Mouse (Mus musculus): ENCODE results near the gene Kcnh2.
A peak's percentile ranks its signal among the peaks of the same experiment; 100 is the strongest.

Gene Kcnh2

DNA sequence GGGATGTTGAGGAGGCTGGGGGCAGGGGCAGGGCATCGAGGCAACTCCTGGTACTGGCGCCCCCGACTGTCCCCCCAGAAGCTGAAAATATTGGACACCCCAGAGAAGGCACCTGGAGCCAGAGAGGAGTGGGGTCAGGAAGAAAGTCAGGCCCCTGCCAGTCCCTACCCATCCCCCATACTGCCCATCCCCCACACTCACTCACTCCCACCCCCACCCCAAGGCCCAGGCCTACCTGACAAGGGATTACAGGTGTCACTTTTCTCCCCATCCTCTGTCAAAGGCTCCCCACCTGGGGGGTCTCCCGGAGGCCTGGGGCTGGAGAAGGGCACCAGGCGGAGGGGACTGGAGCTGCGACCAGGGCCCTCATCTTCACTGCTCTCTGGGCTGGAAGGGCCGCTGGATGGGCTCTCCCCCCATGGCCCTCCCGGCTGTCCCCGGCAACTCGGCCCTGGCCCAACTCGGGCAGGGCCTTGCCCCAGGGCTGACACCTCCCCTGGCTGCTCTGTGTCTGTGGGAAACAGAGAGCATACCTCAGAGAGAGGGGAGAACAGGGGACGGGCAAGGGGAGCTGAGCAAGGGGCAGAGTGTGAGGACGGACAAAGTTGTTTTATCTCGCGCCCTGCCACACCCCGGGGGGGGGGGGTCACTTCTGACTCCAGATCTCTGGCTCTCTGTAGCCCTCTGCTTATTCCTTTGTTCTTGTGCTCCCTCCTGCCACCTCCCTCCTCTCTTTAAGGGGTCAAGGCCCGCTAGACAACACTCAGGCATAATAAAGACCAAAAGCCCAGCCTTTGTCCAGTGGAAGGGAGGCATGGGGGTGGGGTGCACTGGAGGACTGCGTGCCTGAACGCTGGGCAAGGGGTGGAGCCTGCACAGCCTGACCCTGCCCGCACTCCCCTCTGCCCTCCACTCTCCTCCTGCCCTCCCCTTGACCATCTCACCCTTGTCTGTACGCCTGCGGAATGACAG, 29.4 kb downstream of the Kcnh2 start:
- DNase-seq (ENCODE audit: low read depth in 2 of 2, low spot score in 2 of 2) = no peak

DNA sequence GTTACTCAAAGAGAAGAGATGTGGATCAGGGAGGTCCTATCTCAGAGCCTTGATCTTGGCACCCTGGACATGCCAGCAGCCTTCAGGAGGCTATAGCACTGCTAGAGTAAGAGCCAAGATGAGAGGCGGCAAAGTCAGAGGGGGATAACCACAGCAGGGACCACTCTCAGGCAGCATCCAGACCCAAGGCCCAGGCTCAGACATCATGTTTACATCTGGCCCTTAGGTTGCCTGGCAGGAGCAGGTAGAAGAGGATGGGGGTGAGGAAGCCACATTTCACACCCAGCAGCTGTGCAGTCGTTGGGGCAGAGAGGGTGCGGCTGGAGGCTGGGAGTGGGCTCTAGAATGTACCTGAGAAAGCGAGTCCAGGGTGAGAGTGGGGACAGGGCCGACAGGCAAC, 30.5 kb downstream of the Kcnh2 start:
- no peak for DNase-seq (ENCODE audit: low read depth in 2 of 2, low spot score in 2 of 2)

DNA sequence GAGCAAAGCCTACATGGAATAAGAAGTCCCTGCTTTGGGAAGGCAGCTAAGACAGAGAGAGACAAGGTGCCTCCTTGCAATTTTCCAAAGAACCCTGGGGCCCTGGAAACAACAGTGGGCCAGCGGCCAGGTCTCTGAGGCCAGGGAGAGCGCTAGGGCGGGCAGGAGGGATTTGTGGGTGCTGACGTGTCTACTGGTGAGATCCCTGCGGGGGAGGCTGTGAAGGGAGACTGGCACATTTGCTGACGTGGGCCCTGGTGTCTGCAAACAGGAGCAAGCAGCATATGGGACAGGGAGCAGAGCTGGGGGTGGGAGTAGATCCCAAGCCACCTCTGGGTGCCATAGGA, 31.0 kb downstream of the Kcnh2 start:
- no peak for DNase-seq (ENCODE audit: low read depth in 2 of 2, low spot score in 2 of 2)

DNA sequence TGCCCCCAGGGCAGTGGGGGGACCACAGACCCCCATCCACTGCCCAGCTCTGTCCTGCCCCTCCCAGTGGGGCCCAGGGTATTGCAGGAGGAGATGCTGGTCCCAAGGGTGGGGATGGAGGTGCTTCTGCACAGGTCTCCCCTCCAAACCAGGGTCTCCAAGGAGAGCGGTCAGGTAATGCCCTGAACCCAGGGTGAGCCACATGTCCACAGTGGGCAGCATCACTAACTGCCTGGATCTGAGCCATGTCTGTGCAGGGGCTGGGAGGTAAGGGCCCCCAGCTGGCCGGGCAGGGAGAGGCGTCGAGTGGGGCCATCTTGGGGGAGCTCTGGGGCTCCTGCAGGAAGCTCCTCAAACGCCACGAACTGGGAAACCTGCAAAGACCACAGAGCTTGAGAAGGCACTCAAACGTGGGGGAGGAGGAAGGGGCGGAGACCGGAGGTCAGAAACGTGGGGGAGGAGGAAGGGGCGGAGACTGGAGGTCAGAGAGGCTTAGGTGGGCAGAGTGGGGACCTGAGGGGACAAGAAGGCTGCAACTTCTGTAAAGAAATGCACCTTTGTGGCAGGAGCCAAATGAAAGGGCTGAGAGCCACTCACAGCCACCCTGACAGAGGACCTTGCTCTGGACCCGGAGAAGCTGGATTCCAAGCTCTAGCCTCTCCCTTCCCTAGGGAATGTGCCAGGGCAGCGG, 31.5 kb downstream of the Kcnh2 start:
- DNase-seq (ENCODE audit: low read depth in 2 of 2, low spot score in 2 of 2) = no peak

DNA sequence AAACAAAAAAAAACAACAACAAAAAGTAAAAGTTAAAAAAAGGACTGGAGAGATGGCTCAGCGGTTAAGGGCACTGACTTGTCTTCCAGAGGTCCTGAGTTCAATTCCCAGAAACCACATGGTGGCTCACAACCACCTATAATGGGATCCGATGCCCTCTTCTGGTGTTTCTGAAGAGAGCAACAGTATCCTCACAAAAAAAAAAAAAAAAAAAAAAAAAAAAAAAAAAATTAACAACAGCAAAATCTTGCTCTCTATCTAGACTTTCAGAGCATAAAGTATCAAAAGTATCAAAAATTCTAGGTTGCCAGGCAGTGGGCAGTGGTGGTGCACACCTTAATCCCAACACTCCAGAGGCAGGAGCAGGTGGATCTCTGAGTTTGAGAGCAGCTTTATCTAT, 42.2 kb downstream of the Kcnh2 start:
- DNase-seq (ENCODE audit: low read depth in 2 of 2, low spot score in 2 of 2) = no peak

DNA sequence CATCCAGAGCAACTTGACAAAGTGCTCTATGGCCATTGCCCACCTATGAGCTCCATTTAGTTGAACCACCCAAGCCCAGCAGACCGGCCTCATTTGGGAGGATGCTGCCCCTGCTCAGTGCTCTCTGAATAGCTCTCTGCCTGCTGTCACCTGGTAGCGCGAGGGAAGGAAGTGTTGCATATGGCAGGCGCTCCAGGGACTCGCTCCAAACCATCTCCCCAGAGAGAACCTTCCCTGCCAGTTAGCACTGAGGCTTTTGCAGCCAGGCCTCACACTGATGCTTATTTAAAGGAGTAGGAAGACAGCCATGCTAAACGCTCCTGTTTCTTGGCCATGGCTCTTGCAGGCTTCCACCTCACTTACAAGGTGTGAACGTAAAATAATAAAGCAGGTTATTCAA, 42.8 kb downstream of the Kcnh2 start:
- DNase-seq (ENCODE audit: low read depth in 2 of 2, low spot score in 2 of 2) = no peak

DNA sequence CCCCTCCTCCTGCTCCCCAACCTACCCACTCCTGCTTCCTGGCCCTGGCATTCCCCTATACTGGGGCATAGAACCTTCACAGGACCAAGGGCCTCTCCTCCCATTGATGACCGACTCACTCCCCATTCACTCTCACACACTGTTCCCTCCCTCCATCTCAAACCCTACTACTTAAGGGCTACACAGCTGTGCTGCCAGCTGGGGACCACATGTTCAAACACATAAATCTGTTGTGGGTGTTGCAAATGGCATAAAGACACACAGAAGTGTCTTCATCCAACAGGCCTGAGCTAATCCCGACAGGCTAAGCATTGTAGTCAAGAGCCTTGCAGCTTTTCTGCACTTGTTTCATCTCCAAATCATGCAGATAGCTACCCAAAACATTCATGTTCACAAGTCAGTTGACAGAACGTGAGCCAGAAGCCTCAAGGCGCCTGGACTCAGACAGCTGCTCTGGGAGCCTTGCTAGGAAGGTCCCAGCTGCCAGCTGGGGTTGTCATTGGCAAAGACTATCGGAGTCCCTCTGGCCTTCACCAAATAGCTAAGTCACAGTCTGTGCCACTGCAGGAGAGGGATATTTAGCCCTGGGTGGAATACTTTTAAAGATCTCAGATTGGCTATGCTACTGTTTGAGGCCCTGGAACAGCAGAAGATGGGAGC, 44.2 kb downstream of the Kcnh2 start:
- DNase-seq (ENCODE audit: low read depth in 2 of 2, low spot score in 2 of 2) = no peak

DNA sequence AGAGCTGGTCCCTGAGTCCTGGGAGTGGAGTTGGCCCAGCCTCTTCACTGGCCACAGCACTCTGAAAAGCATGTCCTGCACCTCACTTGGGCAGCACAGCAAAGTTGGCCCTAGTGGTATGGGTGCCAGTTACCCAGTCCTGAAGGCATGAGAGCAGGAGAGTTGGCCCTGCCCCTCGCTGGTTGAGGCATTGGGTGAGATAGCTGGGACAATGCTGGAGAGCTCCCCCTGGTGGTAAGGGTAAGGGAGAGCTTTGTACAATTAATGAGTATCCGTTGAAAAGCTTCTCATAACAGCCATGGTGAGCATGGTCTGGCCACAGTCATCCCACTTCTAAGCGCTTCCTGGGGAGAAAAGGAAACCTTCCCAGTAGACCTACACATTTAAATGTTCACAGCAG, 48.2 kb downstream of the Kcnh2 start:
- peak; percentile 18 to 49 for DNase-seq (ENCODE audit: low read depth in 2 of 2, low spot score in 2 of 2)

DNA sequence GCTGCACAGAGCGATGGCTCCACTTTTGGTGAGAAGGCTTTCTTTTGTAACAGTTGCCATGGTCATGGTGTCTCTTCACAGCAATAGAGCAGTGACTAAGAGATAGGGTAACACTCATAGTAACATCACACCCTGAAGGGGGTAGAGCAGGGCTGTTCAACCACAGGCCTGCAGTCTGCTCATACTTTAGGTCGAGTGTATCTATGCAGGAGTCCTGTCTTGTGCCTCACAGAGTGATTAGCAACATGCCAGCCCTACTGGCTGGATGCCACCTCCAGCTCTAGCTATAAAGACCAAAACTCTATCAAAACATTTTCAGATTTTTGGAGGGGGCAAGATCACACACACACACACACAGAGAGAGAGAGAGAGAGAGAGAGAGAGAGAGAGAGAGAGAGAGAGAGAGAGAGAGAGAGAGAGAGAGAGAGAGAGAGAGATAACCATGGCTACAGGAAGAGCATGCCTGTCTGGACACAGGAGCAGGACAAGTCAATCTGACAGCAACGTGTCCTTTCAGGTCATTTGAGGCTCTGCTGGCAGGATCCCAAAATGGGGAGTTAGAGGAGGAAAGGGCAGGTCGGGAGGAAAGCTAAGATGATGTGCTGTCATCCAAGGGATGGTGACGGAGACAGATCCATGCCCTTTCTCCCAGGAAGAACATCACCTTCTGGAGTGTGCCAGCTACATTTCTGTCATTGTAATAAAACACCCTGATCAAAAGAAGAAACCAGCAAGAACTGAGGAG, 51.4 kb downstream of the Kcnh2 start:
- no peak for DNase-seq (ENCODE audit: low read depth in 2 of 2, low spot score in 2 of 2)

DNA sequence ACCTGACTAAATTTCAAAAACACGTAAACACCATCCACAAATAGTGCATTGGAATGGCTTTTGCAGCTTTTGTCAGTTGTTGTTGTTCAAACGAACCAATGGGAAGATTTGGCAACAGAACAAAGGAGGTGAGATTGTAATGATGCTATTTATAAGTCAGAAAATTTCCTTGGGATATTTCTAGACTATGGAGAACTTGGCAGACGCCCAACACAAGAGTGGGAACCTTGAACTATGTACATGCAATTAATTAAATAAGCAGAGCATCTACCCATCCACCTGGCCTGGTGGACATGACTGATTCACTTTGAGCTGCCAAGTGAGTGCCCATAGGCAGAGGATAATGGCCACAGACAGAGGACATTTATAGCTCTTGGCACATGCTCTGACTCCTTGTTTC, 59.5 kb downstream of the Kcnh2 start:
- DNase-seq (ENCODE audit: low read depth in 2 of 2, low spot score in 2 of 2) = no peak

DNA sequence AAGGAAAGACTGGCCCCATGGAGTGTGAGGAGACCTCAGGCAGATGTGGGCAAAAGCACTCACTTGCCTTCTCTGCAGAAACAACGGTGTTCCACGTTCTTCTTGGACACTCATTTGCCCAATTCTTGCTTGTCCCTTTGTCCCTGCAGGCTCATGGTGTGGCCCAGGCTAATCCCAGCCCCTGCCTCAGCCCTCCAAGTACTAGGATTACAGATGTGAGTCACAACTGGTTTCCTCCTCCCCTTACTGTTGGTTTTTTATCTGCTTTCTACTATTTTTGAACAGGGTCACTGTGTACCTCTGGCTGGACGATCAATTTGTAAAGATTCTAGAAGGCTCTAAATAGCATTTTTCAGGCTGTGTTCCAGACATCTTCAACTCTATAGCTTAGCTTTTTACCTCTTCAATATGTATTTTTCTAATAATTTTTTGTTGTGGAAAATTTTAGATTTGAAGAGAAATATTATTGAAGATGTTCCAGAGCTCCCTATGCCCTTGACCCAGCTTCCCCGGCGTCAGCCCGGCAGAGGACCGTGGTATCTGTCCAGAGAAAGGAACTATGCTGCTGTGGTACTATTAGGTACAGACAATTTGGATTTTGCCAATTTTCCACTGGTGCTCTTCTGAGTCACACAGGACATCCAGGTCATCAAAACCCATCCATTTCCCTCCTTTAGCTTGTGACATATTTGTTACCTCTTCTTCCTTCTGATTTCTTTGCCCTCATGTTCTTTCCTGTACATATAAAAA, 65.0 kb downstream of the Kcnh2 start:
- DNase-seq (ENCODE audit: low read depth in 2 of 2, low spot score in 2 of 2) = no peak

DNA sequence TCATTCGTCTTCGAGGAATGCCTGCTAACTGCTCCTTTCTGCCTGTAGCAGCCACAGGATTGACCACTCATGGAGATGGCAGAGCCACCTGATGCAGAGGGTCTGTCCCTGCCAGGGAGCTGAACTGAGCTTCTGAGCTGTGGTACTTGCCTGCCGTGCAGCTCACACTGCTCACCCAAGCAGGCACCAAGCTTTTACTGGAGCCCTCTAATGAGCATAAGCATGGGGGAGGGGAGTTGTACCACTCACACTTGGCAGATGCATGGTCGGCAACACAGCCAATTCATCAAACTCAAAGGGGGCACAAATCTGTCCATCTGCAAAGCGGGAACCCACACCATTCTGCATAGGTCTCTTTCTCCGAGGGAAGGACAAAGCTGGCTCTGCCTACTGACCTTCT, 67.3 kb downstream of the Kcnh2 start:
- DNase-seq (ENCODE audit: low read depth in 2 of 2, low spot score in 2 of 2) = no peak

DNA sequence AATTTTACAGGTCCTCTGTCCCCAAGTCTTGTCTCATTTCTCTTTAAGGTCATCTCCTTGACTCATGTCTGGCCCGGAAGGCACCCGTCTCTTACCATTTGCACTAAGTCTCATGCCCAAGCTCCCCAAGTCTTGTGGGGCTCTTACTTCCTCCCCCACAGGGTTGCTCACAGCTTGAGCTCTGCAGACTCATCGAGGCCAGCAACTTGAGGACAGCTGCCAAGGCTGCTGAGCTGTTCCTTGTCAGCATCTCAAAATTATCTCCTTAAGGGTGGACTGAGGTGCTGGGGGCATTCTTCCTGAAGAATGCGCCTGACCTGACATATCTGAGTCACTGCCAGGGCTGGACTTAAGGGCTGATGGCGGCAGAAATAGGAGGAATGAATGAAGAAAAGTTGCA, 68.2 kb downstream of the Kcnh2 start:
- DNase-seq (ENCODE audit: low read depth in 2 of 2, low spot score in 2 of 2) = no peak

DNA sequence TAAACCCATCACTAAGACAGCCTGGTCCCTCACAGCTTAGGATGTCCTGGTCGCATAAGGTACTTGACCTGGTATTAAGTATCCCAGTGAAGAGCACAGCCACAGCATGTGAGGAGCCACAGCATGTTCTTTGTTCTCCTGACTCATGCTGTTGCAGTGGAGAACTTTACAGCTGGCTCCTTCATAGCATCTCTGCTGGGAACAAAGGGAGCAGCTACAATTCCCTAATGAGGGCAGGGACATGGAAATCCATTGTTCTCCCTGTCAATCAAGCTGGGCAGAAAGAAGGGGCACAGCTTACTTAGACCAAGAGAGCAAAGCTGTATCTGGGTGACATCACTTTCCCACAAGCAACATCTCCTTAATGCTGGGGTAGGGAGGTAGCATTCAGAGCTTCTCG, 70.9 kb downstream of the Kcnh2 start:
- no peak for DNase-seq (ENCODE audit: low read depth in 2 of 2, low spot score in 2 of 2)

DNA sequence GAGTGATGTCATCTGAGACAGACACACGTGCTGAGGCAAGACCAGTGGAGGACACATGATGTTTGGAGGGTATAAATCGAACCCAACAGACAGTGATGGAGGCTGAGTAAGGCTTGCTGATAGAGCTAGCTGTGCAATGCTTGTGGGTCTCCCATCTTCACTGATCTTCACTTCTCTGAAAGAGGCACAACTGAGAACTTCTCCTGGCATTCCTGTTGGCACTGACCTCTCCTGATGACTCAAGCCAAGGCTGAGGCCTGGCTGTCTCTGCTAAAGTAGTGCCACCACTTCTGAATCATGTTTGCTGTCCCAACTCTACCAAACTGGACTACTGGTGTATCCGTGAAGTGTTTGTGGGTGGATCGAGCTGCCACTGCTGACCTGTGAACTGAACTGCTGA, 71.9 kb downstream of the Kcnh2 start:
- DNase-seq (ENCODE audit: low read depth in 2 of 2, low spot score in 2 of 2) = no peak

DNA sequence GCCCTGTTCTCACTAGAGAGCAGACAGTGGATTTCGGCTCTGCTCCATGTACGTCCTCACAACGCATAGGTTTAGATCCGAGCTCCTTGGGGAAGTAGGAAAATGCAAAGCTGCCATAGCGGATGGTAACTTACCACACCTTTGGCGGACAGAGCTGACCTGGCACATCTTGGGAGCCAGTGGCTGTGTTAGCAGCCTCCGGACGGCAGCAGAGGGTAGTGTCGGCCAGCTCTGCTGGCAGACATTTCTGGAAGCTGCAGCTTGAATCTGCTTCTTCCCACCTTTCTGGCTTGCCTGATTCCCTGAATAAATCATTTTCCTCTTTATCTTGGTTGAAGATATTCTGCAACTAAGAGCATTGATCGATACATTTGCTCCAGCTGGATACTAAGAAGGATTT, 73.2 kb downstream of the Kcnh2 start:
- DNase-seq (ENCODE audit: low read depth in 2 of 2, low spot score in 2 of 2) = no peak

DNA sequence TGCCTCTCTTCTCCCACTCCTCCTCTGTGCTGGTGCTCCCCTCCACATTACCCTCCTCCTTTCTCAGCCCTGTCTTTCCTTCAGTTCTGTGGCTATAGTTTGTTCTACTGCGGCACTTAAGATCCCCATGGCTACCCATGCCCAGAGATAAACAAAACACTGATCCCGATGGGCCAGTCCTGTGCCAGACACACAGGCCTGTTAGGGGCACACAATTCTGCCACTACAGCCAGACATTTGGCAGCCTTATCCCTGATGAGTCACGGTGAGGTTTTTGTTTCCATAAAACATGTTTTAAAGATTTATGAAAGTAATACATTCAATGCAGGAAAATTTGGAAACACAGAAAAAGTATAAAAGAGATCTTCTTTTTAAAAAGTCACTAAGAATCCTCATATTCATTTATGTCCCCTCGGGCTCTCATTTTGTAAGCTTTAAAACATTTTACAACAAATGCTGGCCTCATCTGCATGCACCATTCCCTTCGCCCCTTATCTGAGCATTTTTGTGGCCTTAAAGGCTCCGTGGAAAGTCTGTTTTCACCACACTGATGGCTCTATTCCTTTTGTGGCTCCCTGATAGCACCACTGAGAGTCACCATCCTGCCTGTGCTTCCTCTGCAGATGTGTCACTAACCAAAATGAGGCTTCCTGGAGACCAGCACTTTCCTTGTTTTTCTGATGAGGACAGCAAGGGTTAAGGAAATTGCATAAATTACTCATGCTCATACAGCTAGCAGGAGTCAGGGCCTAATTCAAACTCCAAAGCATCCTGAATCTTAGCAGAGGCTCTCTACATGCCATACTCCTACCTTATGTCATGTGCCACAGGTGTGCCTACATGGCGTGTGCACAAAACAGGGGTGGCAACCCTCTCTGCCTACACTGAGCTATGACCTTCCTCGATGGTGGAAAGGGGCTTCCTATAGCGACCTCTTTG, 77.5 kb downstream of the Kcnh2 start:
- no peak for DNase-seq (ENCODE audit: low read depth in 2 of 2, low spot score in 2 of 2)

DNA sequence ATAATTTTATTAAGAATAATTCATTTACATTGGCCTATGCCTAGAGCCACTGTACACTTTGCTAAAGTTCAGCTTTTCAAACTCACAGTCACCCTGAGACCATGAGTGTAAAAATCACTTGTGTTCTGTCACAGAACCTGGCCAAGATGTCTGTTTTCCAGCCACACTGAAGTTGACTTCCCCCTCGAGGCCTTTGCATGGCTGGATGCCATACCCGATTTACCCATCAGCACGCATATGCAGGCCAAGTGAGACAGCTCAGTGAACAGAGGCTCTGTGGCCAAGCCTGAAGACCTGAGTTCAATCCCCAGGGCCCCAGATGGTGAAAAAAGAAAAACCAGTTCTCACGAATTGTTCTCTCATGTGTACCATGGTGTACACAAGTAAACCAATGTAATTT, 80.5 kb downstream of the Kcnh2 start:
- DNase-seq (ENCODE audit: low read depth in 2 of 2, low spot score in 2 of 2) = no peak

All from CD8-positive naive resting alpha-beta T cell, adult 2 months (primary cell).